Mouse (Mus musculus): ENCODE measurements at regions not wholly inside any gene's neighbourhood (a gene's known extent, or its start where the extent isn't known, plus 50 kb on each side); places are given as distances from the start of the nearest gene placed in this dataset.

- Histone ChIP-seq H3K27ac (ENCODE audit: low read length) (no peak overlapping the region), H3K4me3 (ENCODE audit: low read length) (no peak overlapping the region), H3K9me3 (ENCODE audit: control insufficient read depth, low read length) (no peaks in the 10 kb centered on the region), H3K4me1 (replicated peaks; ENCODE audit: control insufficient read depth, insufficient read depth, low read length) (no peaks in the 10 kb centered on the region), H3K36me3 (ENCODE audit: control insufficient read depth, insufficient read depth, low read length) (no peaks in the 10 kb centered on the region), H3K4me2 (ENCODE audit: low read depth, low read length) (no peak overlapping the region), H3K9ac (ENCODE audit: low read length) (no peak overlapping the region), H3K27me3 (ENCODE audit: control insufficient read depth, insufficient read depth, low read depth, low read length) (no peaks in the 10 kb centered on the region)
- no peak for ATAC-seq (ENCODE audit: low read depth)
- 62% methylated on average over 4 of the region's 4 CpGs for WGBS
Measured at GRCm38 (mm10) chr4:68574610-68575167, 379.5 kb downstream of the Brinp1 start.

DNA sequence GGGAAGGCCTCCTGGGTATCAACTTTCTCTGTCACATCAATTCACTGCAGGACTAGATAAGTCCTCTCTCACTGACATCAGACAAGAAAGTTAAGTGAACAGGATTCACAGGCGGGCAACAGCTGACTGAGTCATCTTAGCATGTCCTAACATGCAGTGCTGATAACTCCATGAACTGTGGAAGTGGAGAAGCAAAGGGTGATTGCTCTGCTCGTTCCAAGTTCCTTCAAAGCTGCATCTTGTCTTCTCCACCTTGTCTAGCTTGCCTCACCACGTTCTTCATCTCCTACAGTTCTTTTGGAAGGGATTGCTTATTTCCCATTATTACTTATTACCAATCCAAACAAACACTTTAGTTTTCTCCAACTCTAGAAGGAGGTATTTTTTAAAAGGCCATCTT is 380.9 kb downstream of the Brinp1 start:
- Histone ChIP-seq H3K4me2 (ENCODE audit: low read depth, low read length) (no peak overlapping the region), H3K36me3 (ENCODE audit: control insufficient read depth, insufficient read depth, low read length) (no peaks in the 10 kb centered on the region), H3K9ac (ENCODE audit: low read length) (no peak overlapping the region), H3K27me3 (ENCODE audit: control insufficient read depth, insufficient read depth, low read depth, low read length) (no peaks in the 10 kb centered on the region), H3K4me3 (ENCODE audit: low read length) (no peak overlapping the region), H3K27ac (ENCODE audit: low read length) (no peak overlapping the region), H3K9me3 (ENCODE audit: control insufficient read depth, low read length) (no peaks in the 10 kb centered on the region), H3K4me1 (replicated peaks; ENCODE audit: control insufficient read depth, insufficient read depth, low read length) (no peaks in the 10 kb centered on the region)
- 31% methylated on average over 3 of the region's 3 CpGs for WGBS
- ATAC-seq (ENCODE audit: low read depth): peak; percentile 90

- peak; percentile 72 for ATAC-seq (ENCODE audit: low read depth)
- H3K4me3 ChIP-seq (ENCODE audit: low read length): no peak overlapping the region
- H3K36me3 ChIP-seq (ENCODE audit: control insufficient read depth, insufficient read depth, low read length): no peaks in the 10 kb centered on the region
- H3K9me3 ChIP-seq (ENCODE audit: control insufficient read depth, low read length): no peaks in the 10 kb centered on the region
- H3K27me3 ChIP-seq (ENCODE audit: control insufficient read depth, insufficient read depth, low read depth, low read length): no peaks in the 10 kb centered on the region
- H3K27ac ChIP-seq (ENCODE audit: low read length): no peak overlapping the region
- no peak overlapping the region for H3K9ac ChIP-seq (ENCODE audit: low read length)
- H3K4me1 ChIP-seq (replicated peaks; ENCODE audit: control insufficient read depth, insufficient read depth, low read length): no peaks in the 10 kb centered on the region
- no peak overlapping the region for H3K4me2 ChIP-seq (ENCODE audit: low read depth, low read length)
Measured at GRCm38 (mm10) chr4:68572521-68572920, 381.7 kb downstream of the Brinp1 start.

- Histone ChIP-seq H3K27me3 (ENCODE audit: control insufficient read depth, insufficient read depth, low read depth, low read length) (no peaks in the 10 kb centered on the region), H3K4me3 (ENCODE audit: low read length) (no peak overlapping the region), H3K36me3 (ENCODE audit: control insufficient read depth, insufficient read depth, low read length) (no peaks in the 10 kb centered on the region), H3K9me3 (ENCODE audit: control insufficient read depth, low read length) (no peaks in the 10 kb centered on the region), H3K9ac (ENCODE audit: low read length) (no peak overlapping the region), H3K27ac (ENCODE audit: low read length) (no peak overlapping the region), H3K4me2 (ENCODE audit: low read depth, low read length) (no peak overlapping the region), H3K4me1 (replicated peaks; ENCODE audit: control insufficient read depth, insufficient read depth, low read length) (no peaks in the 10 kb centered on the region)
- 50% methylated on average over 3 of the region's 3 CpGs for WGBS
- ATAC-seq (ENCODE audit: low read depth): no peak
Measured at GRCm38 (mm10) chr4:68536254-68536653, 417.9 kb downstream of the Brinp1 start.

- no peaks in the 10 kb centered on the region for H3K27me3 ChIP-seq (ENCODE audit: control insufficient read depth, insufficient read depth, low read depth, low read length)
- no peak overlapping the region for H3K4me2 ChIP-seq (ENCODE audit: low read depth, low read length)
- WGBS: 45% methylated on average over 1 of the region's 1 CpGs
- no peaks in the 10 kb centered on the region for H3K36me3 ChIP-seq (ENCODE audit: control insufficient read depth, insufficient read depth, low read length)
- no peaks in the 10 kb centered on the region for H3K4me1 ChIP-seq (replicated peaks; ENCODE audit: control insufficient read depth, insufficient read depth, low read length)
- peak; percentile 28; the same call in 1 of the 2 replicates for ATAC-seq (ENCODE audit: low read depth)
- H3K9ac ChIP-seq (ENCODE audit: low read length): no peak overlapping the region
- H3K9me3 ChIP-seq (ENCODE audit: control insufficient read depth, low read length): no peaks in the 10 kb centered on the region
- no peak overlapping the region for H3K4me3 ChIP-seq (ENCODE audit: low read length)
- no peak overlapping the region for H3K27ac ChIP-seq (ENCODE audit: low read length)
Measured at GRCm38 (mm10) chr4:68535815-68536214, 418.4 kb downstream of the Brinp1 start.

DNA sequence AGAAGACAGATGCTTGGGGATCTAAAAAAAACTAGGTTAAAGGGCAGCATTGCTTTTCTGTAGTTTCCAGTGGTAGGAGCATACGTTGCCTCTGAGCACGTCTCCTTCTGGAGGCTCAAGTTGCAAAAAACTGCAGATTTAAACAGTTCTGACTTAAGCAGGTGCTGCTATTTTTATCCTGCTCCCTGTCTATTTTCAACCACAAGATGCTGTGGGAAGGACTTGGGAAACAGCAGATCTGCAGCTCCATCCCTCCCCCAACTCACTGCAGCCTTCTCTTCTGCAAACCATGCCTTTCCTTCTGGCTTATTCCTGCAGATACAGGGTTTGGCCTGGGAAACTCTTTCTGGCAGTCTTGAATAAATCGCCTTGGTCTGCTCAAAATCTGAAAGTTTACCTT is 422.1 kb downstream of the Brinp1 start:
- Histone ChIP-seq H3K36me3 (ENCODE audit: control insufficient read depth, insufficient read depth, low read length) (no peaks in the 10 kb centered on the region), H3K9me3 (ENCODE audit: control insufficient read depth, low read length) (no peaks in the 10 kb centered on the region), H3K4me2 (ENCODE audit: low read depth, low read length) (no peak overlapping the region), H3K27me3 (ENCODE audit: control insufficient read depth, insufficient read depth, low read depth, low read length) (no peaks in the 10 kb centered on the region), H3K9ac (ENCODE audit: low read length) (no peak overlapping the region), H3K4me3 (ENCODE audit: low read length) (no peak overlapping the region), H3K27ac (ENCODE audit: low read length) (no peak overlapping the region), H3K4me1 (replicated peaks; ENCODE audit: control insufficient read depth, insufficient read depth, low read length) (no peaks in the 10 kb centered on the region)
- no peak for ATAC-seq (ENCODE audit: low read depth)
- WGBS: 60% methylated on average over 3 of the region's 3 CpGs

- no peaks in the 10 kb centered on the region for H3K9me3 ChIP-seq (ENCODE audit: control insufficient read depth, low read length)
- no peak overlapping the region for H3K9ac ChIP-seq (ENCODE audit: low read length)
- H3K4me1 ChIP-seq (replicated peaks; ENCODE audit: control insufficient read depth, insufficient read depth, low read length): no peaks in the 10 kb centered on the region
- H3K4me3 ChIP-seq (ENCODE audit: low read length): no peak overlapping the region
- 83% methylated on average over 4 of the region's 4 CpGs for WGBS
- no peak for ATAC-seq (ENCODE audit: low read depth)
- H3K4me2 ChIP-seq (ENCODE audit: low read depth, low read length): no peak overlapping the region
- H3K27ac ChIP-seq (ENCODE audit: low read length): no peak overlapping the region
- H3K27me3 ChIP-seq (ENCODE audit: control insufficient read depth, insufficient read depth, low read depth, low read length): no peaks in the 10 kb centered on the region
- H3K36me3 ChIP-seq (ENCODE audit: control insufficient read depth, insufficient read depth, low read length): no peaks in the 10 kb centered on the region
Measured at GRCm38 (mm10) chr4:68487993-68488392, 466.2 kb downstream of the Brinp1 start.

DNA sequence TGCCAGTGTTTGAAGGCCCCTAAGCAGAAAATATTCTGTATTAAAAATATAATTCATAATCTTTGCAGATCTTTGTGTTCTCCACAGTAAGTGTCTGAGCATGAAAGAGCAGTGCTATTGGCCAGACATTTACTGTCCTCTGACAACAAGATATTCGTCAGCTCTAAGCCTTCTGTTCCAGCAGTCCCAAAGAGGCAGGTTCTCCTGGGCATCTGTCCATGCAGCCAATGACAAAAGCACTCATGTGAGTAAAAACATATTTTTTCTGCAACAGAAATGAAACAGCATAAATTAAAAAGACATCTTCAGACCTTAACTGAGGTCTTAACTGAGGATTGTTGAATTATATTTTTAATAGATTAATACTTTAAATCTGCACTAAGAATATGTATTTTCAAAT is 467.3 kb downstream of the Brinp1 start:
- Histone ChIP-seq H3K9ac (ENCODE audit: low read length) (no peak overlapping the region), H3K9me3 (ENCODE audit: control insufficient read depth, low read length) (no peaks in the 10 kb centered on the region), H3K4me1 (replicated peaks; ENCODE audit: control insufficient read depth, insufficient read depth, low read length) (no peaks in the 10 kb centered on the region), H3K4me3 (ENCODE audit: low read length) (no peak overlapping the region), H3K4me2 (ENCODE audit: low read depth, low read length) (no peak overlapping the region), H3K27ac (ENCODE audit: low read length) (no peak overlapping the region), H3K27me3 (ENCODE audit: control insufficient read depth, insufficient read depth, low read depth, low read length) (no peaks in the 10 kb centered on the region), H3K36me3 (ENCODE audit: control insufficient read depth, insufficient read depth, low read length) (no peaks in the 10 kb centered on the region)
- WGBS: 73% methylated on average over 1 of the region's 1 CpGs
- no peak for ATAC-seq (ENCODE audit: low read depth)

DNA sequence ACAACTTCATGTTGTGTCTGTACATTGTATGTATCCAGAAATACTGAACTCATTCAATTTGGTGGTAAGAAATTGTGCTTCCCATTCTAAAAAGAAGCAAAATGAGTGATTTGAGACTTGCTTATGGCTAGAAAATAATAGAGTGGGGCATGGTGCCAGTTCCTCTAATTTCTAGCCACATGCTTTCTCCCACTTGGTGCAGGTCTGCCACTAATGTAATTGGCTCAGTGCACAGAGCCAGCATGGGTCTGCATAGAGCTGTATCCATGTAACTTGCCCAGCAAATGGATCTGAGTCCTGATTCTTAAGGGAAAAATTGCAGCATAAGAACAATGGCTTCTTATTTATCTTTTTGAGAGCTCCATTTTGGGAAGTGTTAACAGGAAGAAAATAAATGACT is 492.4 kb downstream of the Brinp1 start:
- Histone ChIP-seq H3K4me3 (ENCODE audit: low read length) (no peak overlapping the region), H3K9me3 (ENCODE audit: control insufficient read depth, low read length) (no peaks in the 10 kb centered on the region), H3K4me1 (replicated peaks; ENCODE audit: control insufficient read depth, insufficient read depth, low read length) (no peaks in the 10 kb centered on the region), H3K27me3 (ENCODE audit: control insufficient read depth, insufficient read depth, low read depth, low read length) (no peaks in the 10 kb centered on the region), H3K4me2 (ENCODE audit: low read depth, low read length) (no peak overlapping the region), H3K36me3 (ENCODE audit: control insufficient read depth, insufficient read depth, low read length) (no peaks in the 10 kb centered on the region), H3K9ac (ENCODE audit: low read length) (no peak overlapping the region), H3K27ac (ENCODE audit: low read length) (no peak overlapping the region)
- ATAC-seq (ENCODE audit: low read depth): no peak

DNA sequence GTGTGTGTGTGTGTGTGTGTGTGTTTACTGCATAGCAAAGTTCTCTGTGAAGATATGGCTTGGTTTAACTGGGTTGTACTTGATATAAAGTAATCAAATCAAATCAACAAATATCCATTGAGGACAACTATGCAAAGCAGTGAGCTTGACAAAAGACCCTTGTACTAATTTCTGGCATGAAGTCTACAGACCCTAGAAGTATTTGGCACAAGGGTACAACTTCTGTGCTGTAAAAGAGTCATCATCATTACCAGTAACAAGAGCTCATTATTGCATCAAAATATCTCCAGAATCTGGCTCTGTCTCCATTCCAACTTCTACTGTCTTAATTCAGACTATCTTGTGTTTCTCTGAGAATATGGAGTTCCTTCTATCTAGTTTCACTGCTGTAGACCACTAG is 538.2 kb downstream of the Brinp1 start:
- Histone ChIP-seq H3K9ac (ENCODE audit: low read length) (no peak overlapping the region), H3K27ac (ENCODE audit: low read length) (no peak overlapping the region), H3K36me3 (ENCODE audit: control insufficient read depth, insufficient read depth, low read length) (no peaks in the 10 kb centered on the region), H3K4me2 (ENCODE audit: low read depth, low read length) (no peak overlapping the region), H3K4me1 (replicated peaks; ENCODE audit: control insufficient read depth, insufficient read depth, low read length) (no peaks in the 10 kb centered on the region), H3K27me3 (ENCODE audit: control insufficient read depth, insufficient read depth, low read depth, low read length) (no peaks in the 10 kb centered on the region), H3K9me3 (ENCODE audit: control insufficient read depth, low read length) (no peaks in the 10 kb centered on the region), H3K4me3 (ENCODE audit: low read length) (no peak overlapping the region)
- ATAC-seq (ENCODE audit: low read depth): no peak

All from lung, embryonic 16.5 days (tissue).